Mouse (Mus musculus) G1E (cell line): ENCODE measurements around the gene C8b.

Experiments used
- GATA1 ChIP-seq: IDR thresholded peaks from 2 replicates; pipeline ENCODE4 v1.6.1; 2012; ENCODE audit warnings: borderline replicate concordance, low read length, inconsistent platforms, mixed read lengths
- POLR2AphosphoS5 ChIP-seq: IDR thresholded peaks from 2 replicates; pipeline ENCODE4 v1.6.1; 2012; ENCODE audit warnings: low read depth, low read length, inconsistent platforms; ENCODE audit not compliant: insufficient replicate concordance

GRCm38 (mm10) chr4:104810710-104811286 lies 44.7 kb downstream of the C8b start:
- no peak for TF ChIP-seq POLR2AphosphoS5
- TF ChIP-seq GATA1: no peak
